8 mouse cellular contexts compared by ENCODE assay signal in genomic region chr16:23993351-23994321, GRCm38 (mm10). TPM values are rescaled to one million over a fixed set of nuclear protein-coding genes. Genes with fewer than 3 reads are reported as not detected.
A peak's percentile ranks its signal among the peaks of the same experiment; 100 is the strongest.
DNase-seq lines count a peak whose midpoint lies in the region; ATAC-seq and TF ChIP-seq lines count a peak whose summit lies in the region.
"Had no signal": no experiment of that assay in that cellular context is flagged by ENCODE, and none has a peak within 500 bp of the region (broad histone marks: within the 10 kb centered on the region; RNA-seq: fewer than 3 reads in every experiment).

No protein-coding gene starts in this region.

- peak overlapping the region; percentile 45 for H3K4me2 ChIP-seq in intestine, embryonic 15.5 days (replicated peaks)
- H3K4me2 ChIP-seq in liver, embryonic 16.5 days (ENCODE audit: low read depth, low read length): peak overlapping the region; percentile 10; the same call in 1 of the 2 replicates

- 13% methylated on average over 17 of the region's 17 CpGs for WGBS in liver, adult 2 months
- 18% methylated on average over 17 of the region's 17 CpGs for WGBS in intestine, embryonic 15.5 days
- WGBS in liver, embryonic 16.5 days (ENCODE audit: insufficient replicate concordance): 15% methylated on average over 17 of the region's 17 CpGs

- H3K4me3 ChIP-seq in liver, adult 2 months (ENCODE audit: insufficient read depth, low read depth, low read length): peak overlapping the region; percentile 31; the same call in 1 of the 2 replicates
- H3K4me3 ChIP-seq in intestine, embryonic 15.5 days (replicated peaks): 0 out of 2 replicates have a peak overlapping the region, but pooled peaks have one; percentile 9
- no peak overlapping the region for H3K4me3 ChIP-seq in liver, embryonic 16.5 days (ENCODE audit: low read depth, low read length)

- H3K79me2 ChIP-seq in liver, adult 2 months (ENCODE audit: control insufficient read depth, insufficient read depth, low read length): peaks cover 3% of the 10 kb centered on the region; the same call in 1 of the 2 replicates

- H3K4me1 ChIP-seq in liver, adult 2 months (ENCODE audit: control insufficient read depth, insufficient read depth, low read length): peaks cover 12% of the 10 kb centered on the region; the same call in 1 of the 2 replicates
- H3K4me1 ChIP-seq in intestine, embryonic 15.5 days (replicated peaks): peaks cover 6% of the 10 kb centered on the region; the same call in 1 of the 2 replicates
- H3K4me1 ChIP-seq in liver, embryonic 16.5 days (ENCODE audit: control insufficient read depth, low read depth, low read length): peaks cover 5% of the 10 kb centered on the region

- TF ChIP-seq CTCF in liver, adult 2 months (IDR thresholded peaks at IDR 0.05; ENCODE audit: low read depth, low read length): no peak

- DNase-seq in liver, adult 2 months (ENCODE audit: extremely low read depth, low read depth, low spot score): peak; percentile 90
- DNase-seq in liver (no peak), MN1 (ENCODE audit: low spot score) (no peak)
- DNase-seq in yolk sac, embryonic 10.5 days (ENCODE audit: low spot score): peak; percentile 76
- no peak for DNase-seq in left cerebral cortex, postnatal 10 days (ENCODE audit: extremely low spot score in 1 of 2, low spot score in 2 of 2)

- no peaks in the 10 kb centered on the region for H3K36me3 ChIP-seq in liver, adult 2 months (ENCODE audit: control insufficient read depth, insufficient read depth, low read length)
- H3K36me3 ChIP-seq in intestine, embryonic 15.5 days: no peaks in the 10 kb centered on the region
- H3K36me3 ChIP-seq in liver, embryonic 16.5 days (ENCODE audit: control insufficient read depth, insufficient read depth): no peaks in the 10 kb centered on the region

- H3K27ac ChIP-seq in liver, adult 2 months (replicated peaks; ENCODE audit: insufficient read depth, low read depth, low read length): peak overlapping the region; percentile 94
- peak overlapping the region; percentile 77 for H3K27ac ChIP-seq in intestine, embryonic 15.5 days
- H3K27ac ChIP-seq in liver, embryonic 16.5 days (ENCODE audit: low read length): peak overlapping the region; percentile 73

- TF ChIP-seq POLR2A in liver, adult 2 months (IDR thresholded peaks at IDR 0.05; ENCODE audit: extremely low read depth, insufficient read depth, low read length): no peak

- no peaks in the 10 kb centered on the region for H3K9me3 ChIP-seq in intestine, embryonic 15.5 days
- H3K9me3 ChIP-seq in liver, embryonic 16.5 days (replicated peaks; ENCODE audit: control insufficient read depth, low read length): no peaks in the 10 kb centered on the region

- H3K27me3 ChIP-seq in liver, adult 2 months (ENCODE audit: control insufficient read depth, insufficient read depth, low read length): no peaks in the 10 kb centered on the region
- no peaks in the 10 kb centered on the region for H3K27me3 ChIP-seq in intestine, embryonic 15.5 days (replicated peaks)
- H3K27me3 ChIP-seq in liver, embryonic 16.5 days (ENCODE audit: control insufficient read depth, insufficient read depth, low read depth, low read length): peaks cover 17% of the 10 kb centered on the region

- intact Hi-C loops in left cerebral cortex, postnatal 10 days (cut with DNase I): no loop called here

- peak; percentile 66 for ATAC-seq in intestine, embryonic 15.5 days
- peak; percentile 53 for ATAC-seq in liver, embryonic 16.5 days (ENCODE audit: low read depth)

- H3K9ac ChIP-seq in liver, adult 2 months (ENCODE audit: low read depth, low read length): peak overlapping the region; percentile 50
- no peak overlapping the region for H3K9ac ChIP-seq in intestine, embryonic 15.5 days
- no peak overlapping the region for H3K9ac ChIP-seq in liver, embryonic 16.5 days (ENCODE audit: low read depth, low read length)

RNA-seq across cellular contexts. Expression of gene Bcl6, which starts 5.0 kb away (rescaled TPM):
- 20.6 and 21.2 TPM in 2 replicates for total RNA-seq in liver, adult 2 months (2014; rRNA removed)
- 4.5 and 5.9 TPM in 2 replicates for polyA plus RNA-seq in liver, adult 2 months (2012; rRNA removed)
- 0.90 and 0.91 TPM in 2 replicates for polyA plus RNA-seq in intestine, embryonic 15.5 days (2015; fragmentation: Nextera tagmentation; extraction: Ambion mirVana)
- 0.28 TPM in 2 replicates for polyA plus RNA-seq in liver, embryonic 16.5 days (2015; fragmentation: Nextera tagmentation; extraction: Ambion mirVana)
- total RNA-seq in left cerebral cortex, postnatal 10 days (2021): 10 to 100 TPM; 23.0 to 25.8 TPM

RNA-seq across cellular contexts. Expression of gene Gm37419, which starts 5.4 kb away (rescaled TPM):
- total RNA-seq in liver, adult 2 months (2014; rRNA removed): not detected in 2 replicates
- polyA plus RNA-seq in liver, adult 2 months (2012; rRNA removed): not detected in 2 replicates
- polyA plus RNA-seq in intestine, embryonic 15.5 days (2015; fragmentation: Nextera tagmentation; extraction: Ambion mirVana): not detected in 2 replicates
- polyA plus RNA-seq in liver, embryonic 16.5 days (2015; fragmentation: Nextera tagmentation; extraction: Ambion mirVana): not detected in 2 replicates
- total RNA-seq in left cerebral cortex, postnatal 10 days (2021): not detected
- polyA plus RNA-seq: frontal cortex, adult 2 months had no signal

Comparison
In these comparisons a context has a peak if more than half of its experiments do, and no peak if none do; other contexts are left out.
1. DNase-seq: peak in liver, adult 2 months (single experiment) and yolk sac, embryonic 10.5 days (single experiment); none in liver (single experiment), MN1 (single experiment) and left cerebral cortex, postnatal 10 days (0 of 2).
2. Peak in every context shown above with its lines, with median percentiles within 50 percentile points of each other: H3K27ac ChIP-seq.